23 mouse cellular contexts compared by ENCODE assay signal in genomic region chr11:107568466-107568995, GRCm38 (mm10). TPM values are rescaled to one million over a fixed set of nuclear protein-coding genes. Genes with fewer than 3 reads are reported as not detected.
A peak's percentile ranks its signal among the peaks of the same experiment; 100 is the strongest.
DNase-seq lines count a peak whose midpoint lies in the region; TF ChIP-seq lines count a peak whose summit lies in the region.
"Had no signal": no experiment of that assay in that cellular context is flagged by ENCODE, and none has a peak within 500 bp of the region (broad histone marks: within the 10 kb centered on the region; RNA-seq: fewer than 3 reads in every experiment).

No protein-coding gene starts in this region.

- peak; percentile 14 for DNase-seq in kidney, adult 2 months
- no peak for DNase-seq in kidney, postnatal 25 days
- DNase-seq in CH12.LX (ENCODE audit: extremely low read depth) = peak; percentile 62
- DNase-seq in gonadal fat pad, adult 2 months (ENCODE audit: low read depth) = peak; percentile 65
- DNase-seq in left cerebral cortex, adult 2 months (ENCODE audit: extremely low spot score in 1 of 2, low spot score in 2 of 2) = no peak
- no peak for DNase-seq in heart, postnatal 14 days
- DNase-seq: adrenal gland, adult 2 months; adrenal gland, postnatal 10 days; adrenal gland, postnatal 25 days; B cell, adult 2 months; cerebellum, adult 11 months; cerebellum, adult 18-20 months; cerebellum, adult 8-10 months; cerebellum, adult 9-11 months; cerebellum, postnatal 14 days; cerebellum, postnatal 36 days; embryo, embryonic 11 days; forebrain, postnatal 0 days had no signal

- TF ChIP-seq POLR2A in kidney, adult 2 months (IDR thresholded peaks at IDR 0.05; ENCODE audit: low read depth, low read length) = no peak
- no peak for TF ChIP-seq POLR2A in CH12.LX (IDR thresholded peaks at IDR 0.05; ENCODE audit: low read depth, low read length)

- H3K4me1 ChIP-seq in kidney, adult 2 months (ENCODE audit: control insufficient read depth, insufficient read depth, low read length) = peaks cover 13% of the 10 kb centered on the region; the same call in 1 of the 2 replicates
- H3K4me1 ChIP-seq in CH12.LX (ENCODE audit: control insufficient read depth in 1 of 2, insufficient read depth in 2 of 2) = peaks cover 0 to 29% of the 10 kb centered on the region in 2 experiments; a peak in 2 of 4 replicates
- H3K4me1 ChIP-seq: embryonic facial prominence, embryonic 13.5 days; forebrain, embryonic 13.5 days; forebrain, embryonic 15.5 days had no signal

- H3K27ac ChIP-seq in kidney, adult 2 months (ENCODE audit: insufficient read depth, low read depth, low read length) = no peak overlapping the region
- no peak overlapping the region for H3K27ac ChIP-seq in CH12.LX (ENCODE audit: insufficient read depth, low read depth)
- no peak overlapping the region for H3K27ac ChIP-seq in left cerebral cortex, adult 2 months
- H3K27ac ChIP-seq: embryonic facial prominence, embryonic 13.5 days; embryonic facial prominence, embryonic 15.5 days; forebrain, embryonic 13.5 days; forebrain, embryonic 15.5 days had no signal

- no peaks in the 10 kb centered on the region for H3K36me3 ChIP-seq in kidney, adult 2 months (ENCODE audit: control insufficient read depth, insufficient read depth, low read length)
- H3K36me3 ChIP-seq in CH12.LX (replicated peaks in 1 of 2; ENCODE audit: control insufficient read depth in 1 of 2, insufficient read depth in 1 of 2, low read length in 1 of 2) = peaks cover 32 to 79% of the 10 kb centered on the region in 2 experiments
- H3K36me3 ChIP-seq: forebrain, embryonic 15.5 days had no signal

- no peak overlapping the region for H3K9ac ChIP-seq in CH12.LX (ENCODE audit: insufficient read depth, low read depth)
- H3K9ac ChIP-seq: embryonic facial prominence, embryonic 13.5 days; embryonic facial prominence, embryonic 15.5 days; forebrain, embryonic 13.5 days; forebrain, embryonic 15.5 days; forebrain, postnatal 0 days had no signal

- no peak overlapping the region for H3K4me2 ChIP-seq in CH12.LX (ENCODE audit: insufficient read depth, low read depth, poor library complexity, severe bottlenecking)
- H3K4me2 ChIP-seq: embryonic facial prominence, embryonic 13.5 days; embryonic facial prominence, embryonic 15.5 days; forebrain, embryonic 13.5 days; forebrain, embryonic 15.5 days had no signal

- TF ChIP-seq EP300 in CH12.LX (IDR thresholded peaks at IDR 0.05; ENCODE audit: low read length) = no peak

- no peak for TF ChIP-seq RAD21 in CH12.LX (IDR thresholded peaks at IDR 0.05; ENCODE audit: low read depth, low read length)

- H3K4me3 ChIP-seq in kidney, adult 2 months (ENCODE audit: insufficient read depth, low read depth, low read length) = no peak overlapping the region
- H3K4me3 ChIP-seq in CH12.LX (replicated peaks in 1 of 3; ENCODE audit: low read depth in 2 of 3, low read length in 2 of 3, poor library complexity in 1 of 3) = no peak overlapping the region
- H3K4me3 ChIP-seq in left cerebral cortex, adult 2 months = no peak overlapping the region
- H3K4me3 ChIP-seq: embryonic facial prominence, embryonic 13.5 days; embryonic facial prominence, embryonic 15.5 days; erythroblast, embryonic 14.5 days; forebrain, embryonic 13.5 days; forebrain, embryonic 15.5 days had no signal

- H3K9me3 ChIP-seq in CH12.LX (replicated peaks; ENCODE audit: low read length) = peaks cover 14% of the 10 kb centered on the region
- H3K9me3 ChIP-seq: embryonic facial prominence, embryonic 13.5 days; embryonic facial prominence, embryonic 15.5 days; forebrain, embryonic 13.5 days; forebrain, embryonic 15.5 days had no signal

- dilution Hi-C loops in CH12.LX (cut with MboI; ENCODE audit: extremely low pct_ligation_motif_present, extremely low pct_unique_long_range_greater_than_20kb, low sequenced_read_pairs) = no loop called here

- peaks cover 19% of the 10 kb centered on the region for H3K79me2 ChIP-seq in CH12.LX (replicated peaks; ENCODE audit: control insufficient read depth, extremely low read depth, insufficient read depth, poor library complexity, severe bottlenecking)

- in situ Hi-C loops in CH12.LX (cut with MboI; ENCODE audit: low pct_ligation_motif_present, low pct_unique_long_range_greater_than_20kb, low sequenced_read_pairs) = no loop called here

- WGBS in kidney, adult 2 months = 75% methylated on average over 6 of the region's 6 CpGs

- no peak for TF ChIP-seq CTCF in kidney, adult 2 months (conservative IDR thresholded peaks at IDR 0.05; ENCODE audit: insufficient read depth, insufficient read length, low read depth, low read length)
- no peak for TF ChIP-seq CTCF in CH12.LX (conservative IDR thresholded peaks at IDR 0.05 in 1 of 2, IDR thresholded peaks at IDR 0.05 in 1 of 2; ENCODE audit: low read depth in 2 of 2, low read length in 2 of 2)
- no peak for TF ChIP-seq CTCF in left cerebral cortex, adult 2 months (IDR thresholded peaks at IDR 0.05)

- intact Hi-C loops in left cerebral cortex, adult 2 months (cut with DNase I) = no loop called here
- intact Hi-C loops in heart, postnatal 14 days (cut with DNase I) = no loop called here

- H3K27me3 ChIP-seq in kidney, adult 2 months (replicated peaks; ENCODE audit: control insufficient read depth, insufficient read depth, low read length) = no peaks in the 10 kb centered on the region
- no peaks in the 10 kb centered on the region for H3K27me3 ChIP-seq in CH12.LX (replicated peaks)
- H3K27me3 ChIP-seq: embryonic facial prominence, embryonic 13.5 days; embryonic facial prominence, embryonic 15.5 days; forebrain, embryonic 13.5 days; forebrain, embryonic 15.5 days had no signal

TF ChIP-seq in CH12.LX, 34 proteins besides CTCF, POLR2A, EP300 and RAD21:
- TF ChIP-seq MXI1 (IDR thresholded peaks at IDR 0.05; ENCODE audit: low read depth, low read length) (no peak), E2F4 (IDR thresholded peaks at IDR 0.05; ENCODE audit: insufficient replicate concordance, low read depth, low read length) (0 out of 2 replicates have a peak, but pooled peaks have one; percentile 13)

RNA-seq across cellular contexts. Expression of gene Helz, which starts 20.8 kb away (rescaled TPM):
- 16.3 and 18.8 TPM in 2 replicates for polyA plus RNA-seq in kidney, adult 2 months (2012; rRNA removed)
- total RNA-seq in CH12.LX (2012; rRNA removed) = 22.2 and 23.1 TPM in 2 replicates
- total RNA-seq in CH12.LX (2014; rRNA removed) = 8.8 and 11.5 TPM in 2 replicates
- 31.9 and 44.4 TPM in 2 replicates for polyA plus RNA-seq in CH12.LX (2012; ENCODE audit: insufficient read length, low read depth)
- polyA plus RNA-seq in gonadal fat pad, adult 2 months (2012; rRNA removed) = 8.9 and 14.2 TPM in 2 replicates
- 10 to 100 TPM; 52.2 to 53.3 TPM for total RNA-seq in left cerebral cortex, adult 2 months (2021)
- total RNA-seq in heart, postnatal 14 days (2021) = 10 to 100 TPM; 28.6 to 29.6 TPM

Comparison
In these comparisons a context has a peak if more than half of its experiments do, and no peak if none do; other contexts are left out.
1. DNase-seq: peak in kidney, adult 2 months (single experiment), CH12.LX (single experiment) and gonadal fat pad, adult 2 months (single experiment); none in kidney, postnatal 25 days (0 of 2), left cerebral cortex, adult 2 months (0 of 2) and heart, postnatal 14 days (0 of 2).